Mouse (Mus musculus): ENCODE results near the gene Duoxa1.
"Not testable (repeated sequence)": the region's sequence is repeated elsewhere in the genome, so short reads cannot be mapped to it uniquely, and the experiment has no call there.

Duoxa1 gene

GRCm38 (mm10) chr2:122313536-122313935, at the start of gene Duoxa1:
Duoxa1 (minus strand) TSS chr2:122313730.
- DNase-seq (ENCODE audit: low spot score in 2 of 2) = no peak

GRCm38 (mm10) chr2:122362622-122363523, 49.3 kb upstream of the Duoxa1 start:
- no peak for DNase-seq (ENCODE audit: low spot score in 2 of 2)

GRCm38 (mm10) chr2:122361868-122362621, 48.5 kb upstream of the Duoxa1 start:
- no peak for DNase-seq (ENCODE audit: low spot score in 2 of 2)

- DNase-seq (ENCODE audit: low spot score in 2 of 2) = no peak
Measured at GRCm38 (mm10) chr2:122361181-122361580, 47.7 kb upstream of the Duoxa1 start.

GRCm38 (mm10) chr2:122360310-122360709, 46.8 kb upstream of the Duoxa1 start:
- DNase-seq (ENCODE audit: low spot score in 2 of 2) = no peak

GRCm38 (mm10) chr2:122356187-122356586, 42.7 kb upstream of the Duoxa1 start:
- DNase-seq (ENCODE audit: low spot score in 2 of 2) = no peak

GRCm38 (mm10) chr2:122355389-122355788, 41.9 kb upstream of the Duoxa1 start:
- no peak for DNase-seq (ENCODE audit: low spot score in 2 of 2)

- DNase-seq (ENCODE audit: low spot score in 2 of 2) = no peak
Measured at GRCm38 (mm10) chr2:122354191-122354929, 40.8 kb upstream of the Duoxa1 start.

GRCm38 (mm10) chr2:122353765-122354164, 40.2 kb upstream of the Duoxa1 start:
- no peak for DNase-seq (ENCODE audit: low spot score in 2 of 2)

GRCm38 (mm10) chr2:122352992-122353391, 39.5 kb upstream of the Duoxa1 start:
- DNase-seq (ENCODE audit: low spot score in 2 of 2) = no peak

- DNase-seq (ENCODE audit: low spot score in 2 of 2) = no peak
Measured at GRCm38 (mm10) chr2:122351931-122352329, 38.4 kb upstream of the Duoxa1 start.

GRCm38 (mm10) chr2:122351156-122351930, 37.8 kb upstream of the Duoxa1 start:
- DNase-seq (ENCODE audit: low spot score in 2 of 2) = no peak

GRCm38 (mm10) chr2:122349136-122349785, 35.7 kb upstream of the Duoxa1 start:
- peak in 1 of 2 experiments; percentile 21 for DNase-seq (ENCODE audit: low spot score in 2 of 2)

GRCm38 (mm10) chr2:122348531-122349131, 35.1 kb upstream of the Duoxa1 start:
- DNase-seq (ENCODE audit: low spot score in 2 of 2) = peak; percentile 74 to 75

- DNase-seq (ENCODE audit: low spot score in 2 of 2) = no peak
Measured at GRCm38 (mm10) chr2:122347257-122347656, 33.7 kb upstream of the Duoxa1 start.

GRCm38 (mm10) chr2:122346164-122346563, 32.6 kb upstream of the Duoxa1 start:
- not testable (repeated sequence) for DNase-seq (ENCODE audit: low spot score in 2 of 2)

GRCm38 (mm10) chr2:122345106-122345893, 31.8 kb upstream of the Duoxa1 start:
- no peak for DNase-seq (ENCODE audit: low spot score in 2 of 2)

GRCm38 (mm10) chr2:122337291-122337690, 23.8 kb upstream of the Duoxa1 start:
- no peak for DNase-seq (ENCODE audit: low spot score in 2 of 2)

- DNase-seq (ENCODE audit: low spot score in 2 of 2) = no peak
Measured at GRCm38 (mm10) chr2:122334170-122334569, 20.6 kb upstream of the Duoxa1 start.

All from spleen, postnatal 36 days (tissue).